Mouse (Mus musculus): ENCODE measurements around the gene Tmem205. TPM values are rescaled to one million over a fixed set of nuclear protein-coding genes. Genes with fewer than 3 reads are reported as not detected.
A peak's percentile ranks its signal among the peaks of the same experiment; 100 is the strongest.

The Tmem205 gene
- polyA plus RNA-seq, 1 experiment from 2014 or later = 39.0 TPM

DNA sequence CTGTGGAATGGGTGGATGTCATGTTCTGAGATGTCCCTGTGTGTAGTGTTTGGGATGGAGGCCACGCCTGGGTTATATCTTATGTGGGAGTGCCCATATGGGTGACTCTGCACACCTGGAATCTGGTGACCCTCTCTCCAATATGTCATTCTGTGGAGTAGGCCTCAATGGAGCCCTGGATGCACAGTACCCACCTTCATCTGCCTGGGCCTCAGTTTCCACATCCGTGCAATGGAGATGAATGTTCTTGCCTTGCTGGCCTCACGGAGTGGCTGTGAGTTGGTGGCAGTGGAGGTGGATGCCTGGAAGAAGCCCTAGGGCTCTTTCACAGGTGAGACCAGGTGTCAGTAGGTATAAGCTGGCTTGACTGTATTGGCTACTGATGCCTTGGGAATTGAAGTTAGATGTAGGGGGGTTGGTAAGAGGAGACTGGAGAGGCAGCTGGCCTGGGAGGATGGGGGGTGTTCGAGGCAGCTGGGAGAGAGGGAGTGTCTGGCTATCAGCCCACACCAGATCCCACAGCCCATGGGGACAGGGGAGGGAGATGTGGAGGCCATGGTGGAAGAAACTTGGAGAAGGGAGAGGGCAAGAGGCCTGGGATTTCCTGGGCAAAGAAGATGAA is 11.0 kb upstream of the Tmem205 start:
- H3K27me3 ChIP-seq (ENCODE audit: low read depth, poor library complexity, severe bottlenecking) = peaks cover 22% of the 10 kb centered on the region
- peaks cover 26% of the 10 kb centered on the region for H3K4me1 ChIP-seq
- no peak overlapping the region for H3K27ac ChIP-seq (replicated peaks)
- peak overlapping the region; percentile 68; the same call in 1 of the 2 replicates for H3K4me3 ChIP-seq
- H3K36me3 ChIP-seq = peaks cover 8% of the 10 kb centered on the region; the same call in 1 of the 2 replicates
- H3K9me3 ChIP-seq (replicated peaks) = peaks cover 1% of the 10 kb centered on the region; the same call in 1 of the 2 replicates
- WGBS = 89% methylated on average over 4 of the region's 4 CpGs
- no peak for DNase-seq (ENCODE audit: low spot score)

DNA sequence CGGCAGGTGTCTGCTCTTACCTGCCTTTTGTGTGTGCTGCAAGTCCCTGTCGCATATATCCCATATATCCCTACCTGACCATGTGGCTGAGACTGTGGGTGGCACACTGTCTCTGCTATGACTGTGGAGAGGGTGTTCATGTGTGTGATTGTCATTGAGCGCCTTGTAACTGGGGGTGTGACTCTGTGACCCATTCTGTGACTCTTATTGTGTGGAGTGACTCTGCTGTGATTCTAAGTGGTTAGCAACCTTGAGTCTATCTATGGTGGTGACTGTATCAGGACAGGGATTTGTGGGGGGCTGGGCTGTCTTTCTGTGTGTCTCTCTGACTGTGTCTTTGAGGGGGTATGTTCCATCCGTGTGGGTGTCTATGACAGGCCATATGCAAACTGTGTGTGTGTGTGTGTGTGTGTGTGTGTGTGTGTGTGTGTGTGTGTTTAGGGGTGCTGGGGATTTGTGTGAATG is 10.4 kb upstream of the Tmem205 start:
- Histone ChIP-seq H3K9me3 (replicated peaks) (no peaks in the 10 kb centered on the region), H3K4me3 (peak overlapping the region; percentile 68), H3K27ac (replicated peaks) (no peak overlapping the region), H3K4me1 (peaks cover 28% of the 10 kb centered on the region), H3K36me3 (peaks cover 8% of the 10 kb centered on the region; the same call in 1 of the 2 replicates), H3K27me3 (ENCODE audit: low read depth, poor library complexity, severe bottlenecking) (peaks cover 25% of the 10 kb centered on the region)
- 77% methylated on average over 4 of the region's 4 CpGs for WGBS
- DNase-seq (ENCODE audit: low spot score) = no peak

DNA sequence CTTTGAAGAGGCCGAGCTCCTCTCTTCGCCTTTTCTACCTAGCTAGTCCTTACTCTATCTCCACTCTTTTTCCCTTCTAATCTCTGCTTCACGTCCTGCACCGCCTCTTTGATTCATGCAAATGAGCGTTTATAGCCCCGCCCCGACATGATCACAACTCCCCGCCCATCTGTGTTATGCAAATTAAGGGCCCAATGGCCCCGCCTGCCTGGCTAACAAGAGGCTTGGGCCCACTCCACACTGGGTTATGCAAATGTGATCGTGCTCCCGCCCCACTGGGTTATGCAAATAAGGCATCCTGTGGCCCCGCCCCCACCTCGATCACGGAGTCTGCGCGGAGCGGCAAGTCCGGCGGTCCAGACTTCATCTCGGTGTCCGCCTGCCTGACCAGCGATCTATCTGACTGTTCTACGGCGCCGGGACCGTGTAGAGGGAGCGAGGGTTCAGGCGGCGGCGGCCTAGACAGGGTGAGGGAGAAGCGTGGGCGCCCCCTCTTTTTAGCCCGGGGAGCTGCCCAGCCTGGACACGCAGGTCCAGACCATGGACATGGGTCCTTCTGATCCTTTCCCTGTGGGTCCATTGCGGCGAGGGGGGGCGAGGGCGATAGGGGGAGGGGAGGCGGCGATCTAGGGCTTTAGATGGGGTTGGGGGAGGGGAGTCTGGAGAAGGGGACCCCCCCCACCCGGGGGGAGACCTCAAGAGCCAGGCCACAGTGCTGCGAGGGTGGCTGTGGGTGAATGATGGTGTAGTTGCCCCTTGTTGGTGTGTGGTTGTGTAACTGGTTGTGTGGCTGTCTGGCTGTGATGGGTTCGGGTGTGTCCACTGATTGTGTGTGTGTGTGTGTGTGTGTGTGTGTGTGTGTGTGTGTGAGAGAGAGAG is 9.6 kb upstream of the Tmem205 start, which contains the start of gene Plppr2:
Gene Plppr2 (plus strand): TSS at position 342 of the 879 bp plus-strand sequence.
- 3% methylated on average over 42 of the region's 43 CpGs for WGBS
- Histone ChIP-seq H3K36me3 (peaks cover 8% of the 10 kb centered on the region; the same call in 1 of the 2 replicates), H3K27ac (replicated peaks) (peak within 1 kb of the TSS; percentile 87), H3K27me3 (ENCODE audit: low read depth, poor library complexity, severe bottlenecking) (peaks cover 29% of the 10 kb centered on the region), H3K4me1 (peaks cover 30% of the 10 kb centered on the region), H3K4me3 (peak within 1 kb of the TSS; percentile 68), H3K9me3 (replicated peaks) (no peaks in the 10 kb centered on the region)
- peak; percentile 99 for DNase-seq (ENCODE audit: low spot score)

DNA sequence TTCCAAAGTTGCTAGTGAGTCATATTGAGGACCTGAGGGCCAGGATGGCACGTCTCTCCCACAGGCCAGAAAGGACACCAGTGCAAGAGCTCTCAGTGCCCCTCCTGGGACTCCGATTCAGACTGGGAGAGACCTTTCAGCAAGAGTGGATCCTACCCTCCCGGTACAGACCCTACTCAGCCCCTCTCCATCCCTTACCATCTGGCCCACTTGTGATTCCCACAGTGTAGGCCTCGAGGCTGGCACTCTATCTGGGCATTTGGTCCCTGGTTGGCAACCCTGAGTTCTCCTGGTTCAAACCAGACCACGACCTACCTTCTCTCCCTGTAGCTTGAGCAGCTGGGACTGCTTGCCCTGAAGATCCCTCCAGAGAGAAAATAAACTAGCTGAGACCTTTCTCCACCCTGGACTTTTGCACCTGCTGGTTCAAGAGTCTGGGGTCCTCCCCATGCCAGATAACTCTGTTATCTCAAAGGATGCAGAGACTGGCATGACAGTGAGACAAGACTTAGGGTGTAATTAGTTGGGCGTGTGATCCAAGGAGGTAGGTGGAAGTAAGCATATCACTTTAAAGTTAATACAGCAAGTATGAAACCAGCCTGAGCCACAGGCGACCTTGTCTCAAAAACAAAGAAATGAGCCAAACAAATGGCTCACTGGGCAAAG is 8.2 kb upstream of the Tmem205 start:
- WGBS = 87% methylated on average over 7 of the region's 7 CpGs
- DNase-seq (ENCODE audit: low spot score) = no peak
- Histone ChIP-seq H3K4me1 (peaks cover 30% of the 10 kb centered on the region), H3K4me3 (no peak overlapping the region), H3K9me3 (replicated peaks) (no peaks in the 10 kb centered on the region), H3K27me3 (ENCODE audit: low read depth, poor library complexity, severe bottlenecking) (peaks cover 29% of the 10 kb centered on the region), H3K36me3 (0 out of 2 replicates have a peak, but pooled peaks cover under 1% of the 10 kb centered on the region), H3K27ac (replicated peaks) (no peak overlapping the region)

DNA sequence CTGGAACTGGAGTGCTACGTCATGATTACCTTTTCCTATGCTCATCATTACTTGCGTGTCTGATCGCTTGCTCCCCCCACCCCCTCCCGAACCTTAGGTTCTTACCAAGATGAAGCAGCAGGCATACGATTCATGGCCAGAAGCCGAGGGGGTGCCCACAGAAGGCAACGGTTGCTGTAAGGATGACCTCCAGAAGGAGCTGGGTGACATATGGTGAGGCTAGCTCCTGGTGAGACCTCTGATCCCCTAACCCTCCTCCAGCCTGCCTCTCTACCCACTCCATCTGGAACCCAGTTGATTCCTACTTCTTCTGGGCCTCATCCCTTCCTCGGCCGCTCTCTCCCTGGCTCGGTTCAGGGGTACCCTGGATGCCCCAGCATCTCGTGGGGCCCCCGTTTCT is 6.7 kb upstream of the Tmem205 start:
- DNase-seq (ENCODE audit: low spot score) = no peak
- WGBS = 90% methylated on average over 12 of the region's 12 CpGs

DNA sequence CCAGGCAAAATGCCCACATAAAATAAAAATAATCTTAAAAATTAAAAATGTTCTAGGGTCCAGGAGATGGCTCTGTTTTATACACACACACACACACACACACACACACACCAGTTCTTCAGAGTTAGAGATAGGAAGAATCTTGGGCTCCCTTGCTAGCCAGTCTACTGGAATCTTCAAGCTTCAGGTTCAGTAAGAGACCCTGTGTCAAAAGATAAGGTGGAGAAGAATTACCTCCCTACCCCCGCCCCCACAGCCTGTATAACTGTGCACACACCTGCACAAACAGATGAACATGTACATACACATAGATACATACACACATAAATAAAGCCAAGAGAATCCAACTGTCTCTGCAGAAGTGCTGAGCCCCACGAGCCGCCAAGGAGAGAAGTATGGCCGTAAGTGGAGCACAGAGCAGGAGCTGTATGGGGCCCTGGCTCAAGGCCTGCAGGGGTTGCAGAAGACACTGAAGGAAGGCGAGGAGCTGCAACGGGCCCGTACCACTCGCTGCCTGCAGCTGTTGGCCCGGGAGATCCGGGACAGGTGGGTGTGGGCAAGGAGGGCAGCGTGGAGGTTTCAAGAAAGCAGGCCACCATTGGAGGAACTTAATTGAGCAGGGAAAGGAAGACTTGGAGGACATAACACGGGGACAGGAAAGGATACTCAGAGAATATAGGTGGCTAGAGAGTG is 5.2 kb upstream of the Tmem205 start:
- Histone ChIP-seq H3K4me3 (no peak overlapping the region), H3K36me3 (no peaks in the 10 kb centered on the region), H3K9me3 (replicated peaks) (no peaks in the 10 kb centered on the region), H3K4me1 (peaks cover 23% of the 10 kb centered on the region), H3K27ac (replicated peaks) (no peak overlapping the region), H3K27me3 (ENCODE audit: low read depth, poor library complexity, severe bottlenecking) (peaks cover 29% of the 10 kb centered on the region)
- DNase-seq (ENCODE audit: low spot score) = no peak
- 58% methylated on average over 12 of the region's 12 CpGs for WGBS

More for the DNA sequence above, 6.7 kb upstream of the Tmem205 start:
- H3K9me3 ChIP-seq (replicated peaks) = no peaks in the 10 kb centered on the region
- H3K4me1 ChIP-seq = peaks cover 30% of the 10 kb centered on the region
- no peak overlapping the region for H3K27ac ChIP-seq (replicated peaks)
- H3K4me3 ChIP-seq = no peak overlapping the region
- no peaks in the 10 kb centered on the region for H3K36me3 ChIP-seq
- peaks cover 29% of the 10 kb centered on the region for H3K27me3 ChIP-seq (ENCODE audit: low read depth, poor library complexity, severe bottlenecking)

DNA sequence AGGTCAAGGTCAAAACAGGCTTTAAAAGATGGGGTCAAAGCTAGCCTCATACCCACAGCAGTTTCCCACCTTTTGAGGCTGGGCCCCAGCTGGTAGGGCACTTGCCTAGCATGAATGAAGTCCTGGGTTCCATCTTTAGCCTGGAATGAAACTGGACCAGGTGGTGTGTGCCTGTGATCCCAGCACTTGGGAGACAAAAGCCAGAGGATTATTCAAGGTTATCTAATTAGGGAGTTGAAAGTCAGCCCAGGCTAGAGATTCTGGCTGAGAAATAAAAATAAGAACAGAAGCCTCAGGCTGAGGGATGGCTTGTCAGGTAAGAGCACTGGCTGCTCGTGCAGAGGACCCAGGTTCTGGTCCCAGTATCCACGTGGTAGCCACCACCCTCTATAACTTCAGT is 4.7 kb upstream of the Tmem205 start:
- H3K27ac ChIP-seq (replicated peaks) = no peak overlapping the region
- 80% methylated on average over 2 of the region's 2 CpGs for WGBS
- H3K4me1 ChIP-seq = peaks cover 19% of the 10 kb centered on the region
- no peaks in the 10 kb centered on the region for H3K36me3 ChIP-seq
- peaks cover 29% of the 10 kb centered on the region for H3K27me3 ChIP-seq (ENCODE audit: low read depth, poor library complexity, severe bottlenecking)
- no peaks in the 10 kb centered on the region for H3K9me3 ChIP-seq (replicated peaks)
- no peak for DNase-seq (ENCODE audit: low spot score)
- H3K4me3 ChIP-seq = no peak overlapping the region

DNA sequence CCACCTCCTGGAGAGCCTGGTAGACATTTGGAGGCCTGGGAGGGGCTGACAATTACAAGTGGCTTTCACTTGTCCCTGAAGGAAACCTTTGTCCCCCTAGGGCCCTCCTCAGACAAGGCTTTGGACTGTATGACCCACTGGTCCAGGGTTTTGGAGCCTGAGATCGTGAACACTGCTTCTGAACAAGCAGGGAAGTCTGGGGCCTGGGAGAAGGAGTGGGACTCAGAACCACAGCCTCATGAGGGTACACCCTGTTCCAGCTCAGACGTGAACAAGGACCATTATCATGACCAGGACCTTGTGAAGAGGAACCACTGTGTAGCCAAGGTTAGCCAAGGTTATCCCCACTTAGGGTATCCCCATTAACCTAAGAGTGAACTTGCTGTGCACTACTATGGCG is 1.9 kb upstream of the Tmem205 start:
- no peaks in the 10 kb centered on the region for H3K9me3 ChIP-seq (replicated peaks)
- WGBS = 86% methylated on average over 3 of the region's 3 CpGs
- DNase-seq (ENCODE audit: low spot score) = no peak
- no peak overlapping the region for H3K27ac ChIP-seq (replicated peaks)
- H3K36me3 ChIP-seq = peaks cover 12% of the 10 kb centered on the region
- H3K4me1 ChIP-seq = peaks cover 22% of the 10 kb centered on the region
- peaks cover 18% of the 10 kb centered on the region for H3K27me3 ChIP-seq (ENCODE audit: low read depth, poor library complexity, severe bottlenecking)
- H3K4me3 ChIP-seq = no peak overlapping the region

DNA sequence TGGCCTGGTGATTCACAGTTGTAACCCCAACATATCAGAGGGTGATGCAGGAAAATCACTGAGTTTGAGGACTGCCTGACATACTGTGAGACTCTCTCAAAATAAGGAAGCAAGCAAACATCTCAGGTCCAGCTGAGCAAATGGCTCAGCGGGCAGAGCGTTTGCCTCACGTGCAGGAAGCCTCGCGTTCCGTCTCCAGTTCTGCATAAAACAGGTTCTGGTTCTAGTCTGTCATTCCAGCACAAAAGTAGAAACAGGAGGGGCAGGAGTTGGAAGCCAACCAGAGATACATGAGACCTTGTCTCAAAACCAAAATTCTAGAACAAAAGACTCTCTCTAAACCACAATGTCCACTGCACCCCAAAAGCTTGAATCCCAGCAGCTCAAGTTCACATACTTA is 572 bp downstream of the Tmem205 start:
- WGBS = 6% methylated on average over 6 of the region's 6 CpGs
- Histone ChIP-seq H3K4me1 (peaks cover 18% of the 10 kb centered on the region), H3K27me3 (ENCODE audit: low read depth, poor library complexity, severe bottlenecking) (no peaks in the 10 kb centered on the region), H3K27ac (replicated peaks) (peak overlapping the region; percentile 81), H3K4me3 (peak overlapping the region; percentile 60), H3K36me3 (peaks cover 16% of the 10 kb centered on the region), H3K9me3 (replicated peaks) (no peaks in the 10 kb centered on the region)
- no peak for DNase-seq (ENCODE audit: low spot score)

DNA sequence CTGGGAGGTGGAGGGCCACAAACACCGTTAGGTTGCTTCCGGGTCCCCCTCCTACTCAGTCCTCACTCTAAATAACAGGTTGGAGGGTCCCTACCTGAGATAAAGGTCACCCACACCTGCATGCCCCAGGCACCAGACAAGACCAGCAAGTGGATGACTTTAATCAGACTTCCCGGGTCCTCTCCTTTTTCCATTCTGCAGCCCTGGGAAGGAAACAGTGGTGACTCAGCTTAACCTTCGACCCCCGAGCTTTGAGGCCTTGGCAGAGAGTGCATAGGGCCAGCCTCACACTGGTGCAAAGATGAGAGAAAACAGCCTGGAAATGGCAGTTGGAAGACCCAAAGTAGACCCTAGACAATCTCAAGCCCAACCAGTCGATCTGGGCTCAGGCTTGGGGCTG is 1.2 kb downstream of the Tmem205 start:
- Histone ChIP-seq H3K27ac (replicated peaks) (no peak overlapping the region; the same call in 1 of the 2 replicates), H3K4me3 (peak overlapping the region; percentile 60), H3K4me1 (peaks cover 18% of the 10 kb centered on the region), H3K9me3 (replicated peaks) (no peaks in the 10 kb centered on the region), H3K36me3 (peaks cover 16% of the 10 kb centered on the region), H3K27me3 (ENCODE audit: low read depth, poor library complexity, severe bottlenecking) (no peaks in the 10 kb centered on the region)
- no peak for DNase-seq (ENCODE audit: low spot score)
- 80% methylated on average over 6 of the region's 6 CpGs for WGBS

DNA sequence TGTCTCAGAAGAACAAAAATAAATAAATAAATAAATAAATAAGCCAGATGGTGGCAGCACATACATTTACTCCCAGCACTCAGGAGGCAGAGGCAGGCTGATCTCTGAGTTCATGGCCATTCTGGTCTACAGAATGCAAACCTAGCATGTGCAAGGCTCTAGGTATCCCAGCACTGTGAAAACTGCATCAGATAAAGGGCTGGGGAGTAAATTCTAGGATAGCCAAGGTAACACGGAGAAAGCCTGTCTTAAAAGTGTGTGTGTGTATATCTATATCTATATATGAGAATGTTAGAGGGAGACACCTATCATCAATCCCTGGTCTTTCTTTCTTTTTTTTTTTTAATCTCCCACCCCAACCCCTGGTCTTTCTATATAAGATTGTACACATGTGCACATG is 1.9 kb downstream of the Tmem205 start:
- no peaks in the 10 kb centered on the region for H3K27me3 ChIP-seq (ENCODE audit: low read depth, poor library complexity, severe bottlenecking)
- DNase-seq (ENCODE audit: low spot score) = no peak
- 97% methylated on average over 1 of the region's 1 CpGs for WGBS
- peaks cover 16% of the 10 kb centered on the region for H3K36me3 ChIP-seq
- no peak overlapping the region for H3K4me3 ChIP-seq
- no peak overlapping the region for H3K27ac ChIP-seq (replicated peaks)
- peaks cover 18% of the 10 kb centered on the region for H3K4me1 ChIP-seq
- H3K9me3 ChIP-seq (replicated peaks) = no peaks in the 10 kb centered on the region

DNA sequence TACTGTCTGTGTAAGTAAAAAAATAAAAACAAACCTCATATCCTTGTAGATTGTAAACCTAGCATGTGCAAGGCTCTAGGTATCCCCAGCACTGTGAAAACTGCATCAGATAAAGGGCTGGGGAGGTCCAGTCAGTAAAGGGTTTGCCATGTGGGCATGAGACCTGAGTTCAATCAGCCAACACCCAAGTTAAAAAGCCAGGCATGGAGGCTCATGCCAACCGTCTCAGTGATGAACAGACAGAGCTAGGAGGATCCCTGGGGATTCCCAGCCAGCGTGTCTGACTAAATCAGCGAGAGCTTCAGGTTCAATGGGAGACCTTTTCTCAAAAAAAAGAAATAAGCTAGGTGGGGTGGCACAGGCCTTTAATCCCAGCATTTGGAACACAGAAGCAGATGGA is 2.3 kb downstream of the Tmem205 start:
- H3K27me3 ChIP-seq (ENCODE audit: low read depth, poor library complexity, severe bottlenecking) = no peaks in the 10 kb centered on the region
- no peak for DNase-seq (ENCODE audit: low spot score)
- H3K4me1 ChIP-seq = peaks cover 18% of the 10 kb centered on the region
- H3K9me3 ChIP-seq (replicated peaks) = no peaks in the 10 kb centered on the region
- H3K4me3 ChIP-seq = no peak overlapping the region
- H3K27ac ChIP-seq (replicated peaks) = no peak overlapping the region
- H3K36me3 ChIP-seq = peaks cover 16% of the 10 kb centered on the region
- 94% methylated on average over 3 of the region's 3 CpGs for WGBS
